Mouse (Mus musculus) 3134 (cell line): Measurements from ENCODE around the gene Cmss1.

Source experiments
- DNase-seq: peaks from one replicate; pipeline ENCODE4 v3.0.0-alpha.2; 2011; ENCODE audit warnings: low spot score; ENCODE audit not compliant: insufficient read length; ENCODE audit errors: extremely low read depth

Gene Cmss1

GRCm38 (mm10) chr16:57560185-57560584, 46.5 kb downstream of the Cmss1 start:
- no peak for DNase-seq

GRCm38 (mm10) chr16:57558258-57558657, 48.4 kb downstream of the Cmss1 start:
- no peak for DNase-seq

- DNase-seq, result no peak
Measured at GRCm38 (mm10) chr16:57556244-57556643, 50.4 kb downstream of the Cmss1 start.

GRCm38 (mm10) chr16:57555667-57556066, 51.0 kb downstream of the Cmss1 start:
- no peak for DNase-seq

DNA sequence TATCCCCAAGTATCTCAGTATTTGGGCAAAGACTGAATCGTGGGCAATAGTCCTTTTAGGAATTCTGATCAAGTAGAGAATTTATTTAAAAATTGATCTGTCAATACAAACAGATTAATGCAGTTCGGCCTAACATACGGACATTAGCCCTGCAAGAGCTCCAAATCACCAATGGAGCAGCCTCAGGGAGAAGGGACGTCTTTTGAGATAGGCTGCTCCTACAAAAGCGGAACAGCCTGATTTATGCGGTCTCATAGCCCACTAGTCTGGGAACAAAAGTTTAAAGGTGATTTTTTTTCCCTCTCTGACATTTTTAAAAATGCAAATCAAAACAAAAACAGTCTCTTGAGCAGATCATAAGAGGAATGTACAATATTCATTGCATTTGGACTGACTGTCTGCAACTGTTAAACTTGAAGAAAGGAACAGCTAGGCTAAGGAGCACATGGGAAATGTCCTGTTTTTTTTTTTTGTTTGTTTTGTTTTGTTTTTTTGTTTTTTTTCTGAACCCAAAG, 51.7 kb downstream of the Cmss1 start:
- DNase-seq, result no peak

GRCm38 (mm10) chr16:57553235-57553634, 53.4 kb downstream of the Cmss1 start:
- DNase-seq, result no peak

DNA sequence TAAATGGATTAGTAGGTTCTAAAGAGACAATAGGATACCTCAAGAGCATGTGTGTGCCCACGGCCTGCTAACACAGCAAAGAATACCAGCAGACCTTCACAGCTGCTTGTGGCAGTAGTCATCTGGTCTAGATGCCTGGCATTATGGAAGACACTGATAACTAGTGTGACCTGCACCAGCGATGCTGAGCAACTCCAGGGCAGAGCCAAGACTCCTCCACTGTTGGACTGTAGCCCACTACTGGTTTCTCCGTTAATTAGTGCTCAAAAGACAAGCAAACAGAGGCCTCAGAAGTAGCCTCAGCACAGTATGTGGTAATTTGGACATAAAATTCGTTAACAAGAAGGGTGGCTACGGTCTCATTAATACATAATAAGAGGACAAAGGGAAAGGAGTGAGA, 54.0 kb downstream of the Cmss1 start:
- no peak for DNase-seq

DNA sequence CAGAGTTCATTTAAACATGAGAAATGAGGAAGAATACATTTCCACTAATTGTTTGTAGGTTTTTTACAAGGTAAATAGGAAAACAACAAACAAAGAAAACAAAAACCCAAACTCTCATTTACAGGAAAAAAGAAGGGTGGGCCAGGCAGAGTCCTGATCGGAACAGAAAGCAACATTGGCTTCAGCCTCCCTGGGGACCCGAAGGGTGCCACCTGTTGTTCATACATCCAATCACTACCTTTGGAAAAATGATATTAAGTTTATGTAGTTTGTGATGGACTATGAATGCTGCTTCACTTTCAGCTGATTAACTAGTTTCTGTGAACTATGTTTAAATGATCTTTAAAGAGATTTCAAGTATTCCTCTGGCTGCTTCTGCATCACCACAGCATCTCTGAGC, 55.0 kb downstream of the Cmss1 start:
- no peak for DNase-seq

- no peak for DNase-seq
Measured at GRCm38 (mm10) chr16:57550817-57551216, 55.8 kb downstream of the Cmss1 start.

DNA sequence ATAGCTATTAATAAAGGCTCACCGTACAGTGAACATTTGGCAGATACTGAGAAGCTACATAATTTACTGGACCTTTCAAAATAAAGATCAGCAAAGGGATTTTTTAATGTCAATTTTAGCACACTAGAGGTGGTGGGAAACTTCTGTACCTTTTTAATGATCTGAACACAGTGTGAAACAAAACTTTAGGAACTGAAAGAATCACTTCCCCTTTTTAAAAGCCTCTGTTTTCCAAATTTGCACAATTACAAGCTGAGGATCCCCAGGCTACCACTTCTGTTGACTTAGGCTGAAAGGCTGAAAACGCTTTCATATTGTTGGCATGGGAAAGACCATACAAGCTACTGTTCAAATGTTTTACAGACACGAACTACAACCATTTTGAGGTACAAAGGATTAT, 56.6 kb downstream of the Cmss1 start:
- DNase-seq, result no peak

- peak; percentile 87 for DNase-seq
Measured at GRCm38 (mm10) chr16:57549061-57550037, 57.3 kb downstream of the Cmss1 start.

GRCm38 (mm10) chr16:57548608-57549007, 58.1 kb downstream of the Cmss1 start:
- no peak for DNase-seq

DNA sequence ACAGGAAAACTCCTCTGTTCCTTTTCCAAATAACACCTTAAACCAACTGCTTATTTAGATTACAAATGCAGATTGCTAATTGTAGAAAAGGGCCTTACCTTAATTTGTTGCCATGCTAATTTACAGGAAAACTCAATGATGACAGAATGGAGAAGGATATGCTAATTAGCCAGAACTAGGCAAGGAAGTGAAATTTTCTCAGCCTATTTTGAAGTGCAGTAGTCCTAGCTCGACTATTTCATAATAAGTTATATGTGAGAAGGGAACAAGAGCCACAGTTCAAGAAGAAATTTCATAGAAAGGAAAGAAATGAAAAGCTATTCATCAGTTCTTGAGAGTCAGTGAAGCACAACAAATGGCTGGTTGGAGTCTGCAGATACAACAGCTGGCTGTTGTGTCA, 60.3 kb downstream of the Cmss1 start:
- DNase-seq, result no peak

GRCm38 (mm10) chr16:57544441-57544840, 62.2 kb downstream of the Cmss1 start:
- no peak for DNase-seq

GRCm38 (mm10) chr16:57543243-57543642, 63.4 kb downstream of the Cmss1 start:
- DNase-seq, result no peak

DNA sequence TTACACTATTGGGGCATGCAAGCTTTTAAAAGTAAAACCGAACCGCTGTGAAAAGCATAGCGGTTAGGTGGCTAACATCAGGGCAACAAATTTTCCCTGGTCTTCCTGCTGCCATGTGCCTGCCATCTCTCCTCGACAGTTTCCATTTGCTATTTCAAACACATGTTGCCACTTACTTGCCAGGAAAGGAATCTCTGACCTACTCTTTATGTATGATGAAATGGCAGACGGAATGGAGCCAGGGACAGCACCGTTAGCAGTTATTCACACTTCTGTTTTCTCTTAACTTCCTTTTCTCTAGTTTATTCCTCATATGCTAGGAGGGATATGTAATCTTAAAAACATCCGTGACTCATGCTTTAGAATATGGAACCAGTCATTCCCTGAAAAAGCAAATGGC, 70.2 kb downstream of the Cmss1 start:
- DNase-seq, result peak; percentile 31

DNA sequence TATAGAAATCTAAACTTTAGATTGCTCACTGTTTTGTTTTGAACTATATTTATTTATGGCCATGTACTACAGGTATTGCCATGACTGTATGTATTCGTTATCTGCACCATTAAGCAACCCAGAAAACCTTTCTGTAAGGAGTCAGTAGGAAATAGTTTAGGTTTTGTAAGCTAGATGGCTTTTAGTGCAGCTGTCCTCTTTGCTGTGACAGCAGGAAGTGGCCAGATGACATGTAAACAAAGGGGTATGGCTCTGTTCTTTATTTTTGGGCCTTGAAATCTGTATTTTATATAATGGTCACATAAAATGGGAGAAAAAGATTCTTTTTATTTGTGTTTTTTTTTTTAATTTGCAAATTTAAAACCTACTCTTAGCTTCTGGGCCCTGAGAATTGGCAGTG, 71.9 kb downstream of the Cmss1 start:
- no peak for DNase-seq

DNA sequence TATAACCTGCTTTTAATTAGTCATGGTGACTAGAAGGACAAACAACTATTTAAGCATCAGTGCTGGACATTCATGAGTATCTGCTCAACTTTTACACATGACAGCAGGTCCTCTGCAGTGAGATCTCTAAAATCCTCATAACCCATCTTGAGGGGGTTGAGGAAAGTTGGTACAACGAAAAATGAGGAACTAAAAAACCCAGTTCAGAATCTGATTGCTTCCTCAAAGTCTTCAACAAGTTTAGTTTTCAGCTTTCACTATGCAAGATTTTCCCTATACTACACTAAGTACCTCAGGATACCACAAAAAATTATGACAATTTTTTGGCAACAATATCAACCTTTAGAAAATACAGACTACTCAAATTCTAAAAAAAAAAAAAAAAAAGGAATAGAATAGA, 72.3 kb downstream of the Cmss1 start:
- DNase-seq, result no peak

DNA sequence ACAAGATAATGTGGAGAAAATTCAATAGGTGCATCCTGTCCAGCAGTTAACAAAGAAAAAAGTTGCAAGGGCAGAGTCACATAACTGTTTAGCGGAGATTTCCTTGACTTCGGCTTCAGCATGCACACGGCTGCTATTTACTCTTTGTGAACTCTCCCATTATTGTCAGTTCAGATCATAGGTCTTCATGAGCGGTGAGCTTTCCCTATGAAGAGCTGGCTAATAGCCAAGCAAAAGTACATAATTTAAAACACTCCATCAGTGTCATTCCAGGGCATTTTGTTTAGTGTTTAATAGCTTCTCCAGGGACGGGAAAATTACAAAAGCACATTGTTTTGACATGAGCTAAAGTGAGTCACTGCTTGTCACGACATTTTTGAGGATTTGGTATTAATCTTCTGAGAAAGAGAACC, 74.6 kb downstream of the Cmss1 start:
- peak; percentile 36 for DNase-seq

DNA sequence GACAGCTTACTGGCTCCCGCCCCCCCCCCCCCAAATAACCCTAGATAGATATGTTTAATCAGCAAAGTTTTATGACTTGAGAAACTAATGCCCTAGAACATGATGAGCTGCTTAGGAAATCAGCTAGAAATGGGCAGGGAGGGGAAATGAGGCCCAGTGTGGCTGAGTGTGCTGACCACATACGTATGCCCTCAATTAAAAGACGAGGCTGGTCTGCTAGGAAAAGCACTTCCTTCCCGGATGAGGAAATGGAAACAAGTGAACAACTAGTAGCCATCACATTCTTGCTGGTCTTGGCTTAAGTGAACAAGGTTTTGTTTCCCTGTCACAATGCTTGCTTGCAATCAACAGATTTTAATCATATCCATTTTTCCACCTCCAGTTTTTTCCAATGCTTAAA, 76.1 kb downstream of the Cmss1 start:
- no peak for DNase-seq

GRCm38 (mm10) chr16:57528457-57528856, 78.2 kb downstream of the Cmss1 start:
- DNase-seq, result no peak

GRCm38 (mm10) chr16:57526893-57527292, 79.8 kb downstream of the Cmss1 start:
- peak; percentile 20 for DNase-seq
